Mouse (Mus musculus): ENCODE results near the gene Cmtr2.

- TF ChIP-seq CTCF (IDR thresholded peaks at IDR 0.05; ENCODE audit: borderline replicate concordance, insufficient read depth, low read length) (no peak), POLR2A (IDR thresholded peaks at IDR 0.05; ENCODE audit: low read depth, low read length) (no peak)
Measured at GRCm38 (mm10) chr8:110266741-110267140, 51.3 kb downstream of the Cmtr2 start, which contains the start of gene Hydin.

Data from embryonic fibroblast, embryonic 13.5 days (primary cell).